Mouse (Mus musculus): ENCODE data around the gene Vmn1r202. TPM values are rescaled to one million over a fixed set of nuclear protein-coding genes. Genes with fewer than 3 reads are reported as not detected.
"Not testable (repeated sequence)": the region's sequence is repeated elsewhere in the genome, so short reads cannot be mapped to it uniquely, and the experiment has no call there.

The Vmn1r202 gene
- polyA plus RNA-seq (2015; fragmentation: Nextera tagmentation; extraction: Ambion mirVana), result 0.04 TPM in 1 of 2 replicates, not detected in the other

- H3K4me3 ChIP-seq (replicated peaks; ENCODE audit: low read length), result no peak within 1 kb of the TSS
- H3K27ac ChIP-seq (ENCODE audit: low read length), result no peak within 1 kb of the TSS
- no peaks in the 10 kb centered on the region for H3K9me3 ChIP-seq (replicated peaks; ENCODE audit: control insufficient read depth, low read length)
- H3K36me3 ChIP-seq (ENCODE audit: control insufficient read depth, insufficient read depth, low read length), result no peaks in the 10 kb centered on the region
- no peak for ATAC-seq (ENCODE audit: insufficient read depth, low FRiP score)
- H3K4me1 ChIP-seq (ENCODE audit: control insufficient read depth, insufficient read depth, low read length), result no peaks in the 10 kb centered on the region
- no peak within 1 kb of the TSS for H3K4me2 ChIP-seq (ENCODE audit: low read depth, low read length)
- H3K27me3 ChIP-seq (ENCODE audit: control insufficient read depth, insufficient read depth, low read length), result no peaks in the 10 kb centered on the region
- no peak within 1 kb of the TSS for H3K9ac ChIP-seq (ENCODE audit: low read length)
These were observed at the start of gene Vmn1r202 for GRCm38 (mm10) chr13:22505281-22505680. Vmn1r202 (minus strand) TSS chr13:22505381.

GRCm38 (mm10) chr13:22552898-22553297 is 47.7 kb upstream of the Vmn1r202 start, which contains the start of gene Vmn1r204:
Vmn1r204 (plus strand) TSS chr13:22553198.
- H3K4me2 ChIP-seq (ENCODE audit: low read depth, low read length); H3K27me3 ChIP-seq (ENCODE audit: control insufficient read depth, insufficient read depth, low read length); H3K4me3 ChIP-seq (replicated peaks; ENCODE audit: low read length); H3K27ac ChIP-seq (ENCODE audit: low read length); H3K9me3 ChIP-seq (replicated peaks; ENCODE audit: control insufficient read depth, low read length); ATAC-seq (ENCODE audit: insufficient read depth, low FRiP score); H3K4me1 ChIP-seq (ENCODE audit: control insufficient read depth, insufficient read depth, low read length); H3K9ac ChIP-seq (ENCODE audit: low read length); H3K36me3 ChIP-seq (ENCODE audit: control insufficient read depth, insufficient read depth, low read length): not testable (repeated sequence)
- 48% methylated on average over 1 of the region's 1 CpGs for WGBS

GRCm38 (mm10) chr13:22517814-22518213 is 12.6 kb upstream of the Vmn1r202 start, which contains the start of gene Vmn1r203:
Vmn1r203 (plus strand) TSS chr13:22518114.
- no peak for ATAC-seq (ENCODE audit: insufficient read depth, low FRiP score)
- H3K4me1 ChIP-seq (ENCODE audit: control insufficient read depth, insufficient read depth, low read length), result no peaks in the 10 kb centered on the region

GRCm38 (mm10) chr13:22502431-22502830 is 2.8 kb downstream of the Vmn1r202 start:
- H3K4me2 ChIP-seq (ENCODE audit: low read depth, low read length), result no peak overlapping the region
- H3K36me3 ChIP-seq (ENCODE audit: control insufficient read depth, insufficient read depth, low read length), result no peaks in the 10 kb centered on the region
- no peak overlapping the region for H3K9ac ChIP-seq (ENCODE audit: low read length)
- WGBS, result 77% methylated on average over 3 of the region's 3 CpGs
- H3K4me1 ChIP-seq (ENCODE audit: control insufficient read depth, insufficient read depth, low read length), result no peaks in the 10 kb centered on the region
- no peak overlapping the region for H3K27ac ChIP-seq (ENCODE audit: low read length)
- H3K4me3 ChIP-seq (replicated peaks; ENCODE audit: low read length), result no peak overlapping the region
- no peaks in the 10 kb centered on the region for H3K9me3 ChIP-seq (replicated peaks; ENCODE audit: control insufficient read depth, low read length)
- no peaks in the 10 kb centered on the region for H3K27me3 ChIP-seq (ENCODE audit: control insufficient read depth, insufficient read depth, low read length)
- ATAC-seq (ENCODE audit: insufficient read depth, low FRiP score), result no peak

More at GRCm38 (mm10) chr13:22517814-22518213, 12.6 kb upstream of the Vmn1r202 start, which contains the start of gene Vmn1r203:
- H3K27ac ChIP-seq (ENCODE audit: low read length), result no peak within 1 kb of the TSS
- H3K36me3 ChIP-seq (ENCODE audit: control insufficient read depth, insufficient read depth, low read length), result no peaks in the 10 kb centered on the region
- H3K27me3 ChIP-seq (ENCODE audit: control insufficient read depth, insufficient read depth, low read length), result no peaks in the 10 kb centered on the region
- no peaks in the 10 kb centered on the region for H3K9me3 ChIP-seq (replicated peaks; ENCODE audit: control insufficient read depth, low read length)
- H3K9ac ChIP-seq (ENCODE audit: low read length), result no peak within 1 kb of the TSS
- no peak within 1 kb of the TSS for H3K4me2 ChIP-seq (ENCODE audit: low read depth, low read length)
- H3K4me3 ChIP-seq (replicated peaks; ENCODE audit: low read length), result no peak within 1 kb of the TSS

- Histone ChIP-seq H3K9me3 (replicated peaks; ENCODE audit: control insufficient read depth, low read length) (no peaks in the 10 kb centered on the region), H3K27me3 (ENCODE audit: control insufficient read depth, insufficient read depth, low read length) (no peaks in the 10 kb centered on the region), H3K9ac (ENCODE audit: low read length) (no peak within 1 kb of the TSS), H3K36me3 (ENCODE audit: control insufficient read depth, insufficient read depth, low read length) (no peaks in the 10 kb centered on the region), H3K4me3 (replicated peaks; ENCODE audit: low read length) (no peak within 1 kb of the TSS), H3K4me1 (ENCODE audit: control insufficient read depth, insufficient read depth, low read length) (no peaks in the 10 kb centered on the region), H3K27ac (ENCODE audit: low read length) (no peak within 1 kb of the TSS), H3K4me2 (ENCODE audit: low read depth, low read length) (no peak within 1 kb of the TSS)
- WGBS, result 69% methylated on average over 1 of the region's 1 CpGs
- no peak for ATAC-seq (ENCODE audit: insufficient read depth, low FRiP score)
These were observed 33.6 kb downstream of the Vmn1r202 start, which contains the start of gene Vmn1r201 for GRCm38 (mm10) chr13:22471623-22472022. Vmn1r201 (plus strand) TSS chr13:22471923.

GRCm38 (mm10) chr13:22455145-22455544 is 50.0 kb downstream of the Vmn1r202 start:
- H3K36me3 ChIP-seq (ENCODE audit: control insufficient read depth, insufficient read depth, low read length), result no peaks in the 10 kb centered on the region
- no peaks in the 10 kb centered on the region for H3K9me3 ChIP-seq (replicated peaks; ENCODE audit: control insufficient read depth, low read length)
- no peak overlapping the region for H3K9ac ChIP-seq (ENCODE audit: low read length)
- no peaks in the 10 kb centered on the region for H3K27me3 ChIP-seq (ENCODE audit: control insufficient read depth, insufficient read depth, low read length)
- H3K4me3 ChIP-seq (replicated peaks; ENCODE audit: low read length), result no peak overlapping the region
- H3K4me2 ChIP-seq (ENCODE audit: low read depth, low read length), result no peak overlapping the region
- no peak overlapping the region for H3K27ac ChIP-seq (ENCODE audit: low read length)
- H3K4me1 ChIP-seq (ENCODE audit: control insufficient read depth, insufficient read depth, low read length), result no peaks in the 10 kb centered on the region
- no peak for ATAC-seq (ENCODE audit: insufficient read depth, low FRiP score)

Other genes with a start within 250 kb of the Vmn1r202 start
- not detected in 2 replicates for gene Vmn1r195, start 234.9 kb downstream of the Vmn1r202 start, polyA plus RNA-seq (2015; fragmentation: Nextera tagmentation; extraction: Ambion mirVana)
- gene Vmn1r196, start 215.5 kb downstream of the Vmn1r202 start, polyA plus RNA-seq (2015; fragmentation: Nextera tagmentation; extraction: Ambion mirVana), result not detected in 2 replicates
- gene Vmn1r197, start 180.8 kb downstream of the Vmn1r202 start, polyA plus RNA-seq (2015; fragmentation: Nextera tagmentation; extraction: Ambion mirVana), result not detected in 2 replicates
- gene Vmn1r198, start 155.0 kb downstream of the Vmn1r202 start, polyA plus RNA-seq (2015; fragmentation: Nextera tagmentation; extraction: Ambion mirVana), result not detected in 2 replicates
- gene Vmn1r199, start 125.6 kb downstream of the Vmn1r202 start, polyA plus RNA-seq (2015; fragmentation: Nextera tagmentation; extraction: Ambion mirVana), result not detected in 2 replicates
- not detected in 2 replicates for gene Vmn1r200, start 115.0 kb downstream of the Vmn1r202 start, polyA plus RNA-seq (2015; fragmentation: Nextera tagmentation; extraction: Ambion mirVana)
- gene Vmn1r201, start 33.5 kb downstream of the Vmn1r202 start, polyA plus RNA-seq (2015; fragmentation: Nextera tagmentation; extraction: Ambion mirVana), result not detected in 2 replicates
- gene Vmn1r203, start 12.7 kb upstream of the Vmn1r202 start, polyA plus RNA-seq (2015; fragmentation: Nextera tagmentation; extraction: Ambion mirVana), result not detected in 2 replicates
- not detected in 2 replicates for gene Vmn1r204, start 47.8 kb upstream of the Vmn1r202 start, polyA plus RNA-seq (2015; fragmentation: Nextera tagmentation; extraction: Ambion mirVana)
- gene Vmn1r205, start 87.6 kb upstream of the Vmn1r202 start, polyA plus RNA-seq (2015; fragmentation: Nextera tagmentation; extraction: Ambion mirVana), result not detected in 2 replicates
- gene Vmn1r206, start 118.9 kb upstream of the Vmn1r202 start, polyA plus RNA-seq (2015; fragmentation: Nextera tagmentation; extraction: Ambion mirVana), result not detected in 2 replicates
- gene Vmn1r207-ps, start 224.2 kb upstream of the Vmn1r202 start, polyA plus RNA-seq (2015; fragmentation: Nextera tagmentation; extraction: Ambion mirVana), result not detected in 2 replicates